Mouse (Mus musculus) liver, adult 2 months (tissue): ENCODE measurements around the gene Ppme1.

Source experiments
- CTCF ChIP-seq: fragments of 200-500 bp; IDR thresholded peaks from 2 replicates; pipeline ENCODE4 v1.5.1; 2011; ENCODE audit warnings: low read depth, low read length, control low read depth
- POLR2A ChIP-seq: fragments of 200-500 bp; IDR thresholded peaks from 2 replicates; pipeline ENCODE4 v1.6.1; 2011; ENCODE audit warnings: low read length, control low read depth; ENCODE audit not compliant: insufficient read depth; ENCODE audit errors: extremely low read depth

GRCm38 (mm10) chr7:100307872-100308653 lies 64.0 kb downstream of the Ppme1 start:
- TF ChIP-seq CTCF = no peak
- TF ChIP-seq POLR2A = no peak
